Mouse (Mus musculus): Measurements from ENCODE around the gene Gon4l.
"Not testable (repeated sequence)": the region's sequence is repeated elsewhere in the genome, so short reads cannot be mapped to it uniquely, and the experiment has no call there.

GRCm38 (mm10) chr3:88786323-88786722 is 48.7 kb upstream of the Gon4l start:
- not testable (repeated sequence) for TF ChIP-seq POLR2A, CTCF (IDR thresholded peaks at IDR 0.05; ENCODE audit: extremely low read depth, insufficient read depth, low read length)

Data from cortical plate, adult 2 months (tissue).